Mouse (Mus musculus): Measurements from ENCODE around the gene Syne3. TPM values are rescaled to one million over a fixed set of nuclear protein-coding genes. Genes with fewer than 3 reads are reported as not detected.
A peak's percentile ranks its signal among the peaks of the same experiment; 100 is the strongest.

Gene Syne3
- total RNA-seq, 1 experiment, result 1.5 TPM

GRCm38 (mm10) chr12:105032832-105033775, 23.5 kb upstream of the Syne3 start:
- Histone ChIP-seq H3K27ac (ENCODE audit: insufficient read depth, low read depth, low read length, poor library complexity, severe bottlenecking) (no peak overlapping the region), H3K4me3 (ENCODE audit: insufficient read depth in 1 of 2, low read depth in 1 of 2, low read length in 2 of 2, poor library complexity in 1 of 2, severe bottlenecking in 1 of 2) (peak overlapping the region; percentile 65 to 85), H3K9ac (ENCODE audit: insufficient read depth, low read depth, low read length, poor library complexity, severe bottlenecking) (peak overlapping the region; percentile 77), H3K4me1 (ENCODE audit: control insufficient read depth in 2 of 2, insufficient read depth in 2 of 2, low read length in 2 of 2, poor library complexity in 1 of 2) (peaks cover 0 to 9% of the 10 kb centered on the region in 2 experiments; a peak in 1 of 4 replicates), H3K9me3 (ENCODE audit: control insufficient read depth, insufficient read depth, low read depth, low read length) (no peaks in the 10 kb centered on the region), H3K36me3 (ENCODE audit: control insufficient read depth, insufficient read depth, low read length, poor library complexity, severe bottlenecking) (peaks cover 20% of the 10 kb centered on the region; the same call in 1 of the 2 replicates)
- in situ Hi-C loops (cut with MboI; ENCODE audit: low sequenced_read_pairs in 2 of 2, unreplicated experiment in 2 of 2), result no loop called here
- DNase-seq (ENCODE audit: low read depth, low spot score), result no peak
- TF ChIP-seq HCFC1 (IDR thresholded peaks at IDR 0.05; ENCODE audit: borderline replicate concordance, insufficient read depth, low read length) (no peak), CHD2 (IDR thresholded peaks at IDR 0.05; ENCODE audit: low read depth, low read length) (no peak), ZNF384 (IDR thresholded peaks at IDR 0.05; ENCODE audit: low read depth, low read length) (no peak), ZC3H11A (IDR thresholded peaks at IDR 0.05; ENCODE audit: borderline replicate concordance, low read depth, low read length) (no peak), MAFK (IDR thresholded peaks at IDR 0.05; ENCODE audit: insufficient read depth, low read depth, low read length) (no peak)

DNA sequence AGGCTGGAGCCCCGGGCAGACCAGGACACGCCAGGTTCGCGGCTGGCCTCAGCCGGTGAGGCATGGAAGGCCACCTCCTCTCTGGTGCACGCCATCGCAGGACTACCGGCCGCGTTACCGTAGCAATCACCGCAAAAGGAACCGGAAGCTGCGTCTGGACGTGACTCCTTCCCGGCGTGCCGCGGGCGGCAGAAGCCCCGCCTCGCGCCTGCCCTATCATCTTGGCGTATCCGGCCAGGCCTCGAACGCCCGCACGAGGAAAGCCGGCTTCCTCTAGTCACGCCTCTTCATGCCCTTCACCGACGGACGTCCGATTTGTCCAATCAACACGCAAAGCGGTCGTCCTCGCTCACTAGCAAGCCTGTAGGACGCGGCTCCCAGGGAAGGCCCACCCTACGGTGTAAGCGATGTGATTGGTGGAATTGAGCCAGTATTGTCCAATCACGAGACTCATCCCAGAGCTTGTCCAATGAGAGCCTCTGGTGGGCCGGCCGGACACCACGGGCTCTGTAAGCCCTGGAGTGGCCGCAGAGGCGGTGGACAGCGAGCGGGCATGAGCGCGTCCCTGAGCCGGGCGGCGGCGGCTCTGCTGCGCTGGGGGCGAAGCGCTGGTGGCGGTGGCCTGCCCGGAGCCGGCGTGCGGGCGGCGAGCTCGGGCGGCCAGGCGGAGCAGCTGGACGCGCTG, 22.7 kb upstream of the Syne3 start, which contains the start of gene Glrx5:
Gene Glrx5, plus strand, starts transcription at position 542 of the 685 bp plus-strand sequence.
- DNase-seq (ENCODE audit: low read depth, low spot score), result peak; percentile 99
- H3K9ac ChIP-seq (ENCODE audit: insufficient read depth, low read depth, low read length, poor library complexity, severe bottlenecking), result peak within 1 kb of the TSS; percentile 77
- 0 out of 2 replicates have a peak, but pooled peaks have one; percentile 2 for TF ChIP-seq HCFC1 (IDR thresholded peaks at IDR 0.05; ENCODE audit: borderline replicate concordance, insufficient read depth, low read length)
- no peak for TF ChIP-seq ZNF384 (IDR thresholded peaks at IDR 0.05; ENCODE audit: low read depth, low read length)
- TF ChIP-seq ZC3H11A (IDR thresholded peaks at IDR 0.05; ENCODE audit: borderline replicate concordance, low read depth, low read length), result no peak
- peak; percentile 96 for TF ChIP-seq CHD2 (IDR thresholded peaks at IDR 0.05; ENCODE audit: low read depth, low read length)
- no peaks in the 10 kb centered on the region for H3K9me3 ChIP-seq (ENCODE audit: control insufficient read depth, insufficient read depth, low read depth, low read length)
- no peak within 1 kb of the TSS; the same call in 1 of the 2 replicates for H3K27ac ChIP-seq (ENCODE audit: insufficient read depth, low read depth, low read length, poor library complexity, severe bottlenecking)
- peak within 1 kb of the TSS; percentile 85 to 98 for H3K4me3 ChIP-seq (ENCODE audit: insufficient read depth in 1 of 2, low read depth in 1 of 2, low read length in 2 of 2, poor library complexity in 1 of 2, severe bottlenecking in 1 of 2)
- peaks cover 20% of the 10 kb centered on the region; the same call in 1 of the 2 replicates for H3K36me3 ChIP-seq (ENCODE audit: control insufficient read depth, insufficient read depth, low read length, poor library complexity, severe bottlenecking)
- in situ Hi-C loops (cut with MboI; ENCODE audit: low sequenced_read_pairs in 2 of 2, unreplicated experiment in 2 of 2), result no loop called here
- peaks cover 0 to 9% of the 10 kb centered on the region in 2 experiments; a peak in 1 of 4 replicates for H3K4me1 ChIP-seq (ENCODE audit: control insufficient read depth in 2 of 2, insufficient read depth in 2 of 2, low read length in 2 of 2, poor library complexity in 1 of 2)

DNA sequence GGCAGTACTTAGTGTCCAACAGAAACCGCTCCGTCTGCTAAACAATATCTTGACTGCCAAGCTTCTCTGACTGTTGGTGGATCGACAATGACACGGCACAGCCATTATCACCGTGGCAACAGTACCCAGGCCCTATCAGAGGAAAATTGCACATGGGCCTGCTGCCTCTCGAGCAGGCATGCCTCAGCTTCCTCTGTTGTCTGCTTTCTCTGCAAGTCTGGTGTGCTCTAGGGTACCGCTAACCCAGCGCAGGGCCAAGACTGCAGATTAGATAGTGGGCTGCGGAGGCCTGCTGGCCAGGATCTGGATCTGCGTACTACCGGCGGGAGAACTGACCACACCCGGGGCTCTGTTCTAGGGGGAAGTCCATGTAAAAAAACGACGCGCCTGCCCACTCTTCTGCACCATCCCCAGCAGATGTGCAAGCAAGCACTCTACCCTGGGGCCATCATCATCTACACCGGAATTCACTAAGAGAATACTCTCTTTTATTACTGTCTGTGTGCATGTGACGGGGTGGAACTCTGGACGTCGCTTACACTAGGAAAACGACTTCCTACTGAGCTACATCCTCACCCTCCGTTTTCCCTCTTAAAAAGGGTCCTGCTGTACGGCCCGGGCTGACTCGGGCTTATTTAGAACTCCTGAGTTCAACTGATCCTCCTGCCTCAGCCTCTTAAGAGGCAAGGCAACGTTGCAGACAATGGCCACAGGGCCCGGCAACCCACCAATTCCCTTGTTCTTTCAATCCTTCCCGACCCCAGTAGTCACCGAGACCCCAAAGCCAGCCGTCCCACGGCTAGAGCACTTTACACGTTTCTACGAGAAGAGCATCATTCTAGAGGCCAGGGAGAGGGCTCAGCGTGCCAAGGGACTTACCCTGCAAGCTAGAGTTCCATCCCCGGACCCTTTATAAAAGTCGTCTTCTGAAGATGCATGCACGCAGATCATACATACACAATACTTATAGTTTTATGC, 21.8 kb upstream of the Syne3 start:
- TF ChIP-seq MAFK (IDR thresholded peaks at IDR 0.05; ENCODE audit: insufficient read depth, low read depth, low read length), result no peak
- TF ChIP-seq ZC3H11A (IDR thresholded peaks at IDR 0.05; ENCODE audit: borderline replicate concordance, low read depth, low read length), result no peak
- no peak for TF ChIP-seq ZNF384 (IDR thresholded peaks at IDR 0.05; ENCODE audit: low read depth, low read length)
- no peak for TF ChIP-seq HCFC1 (IDR thresholded peaks at IDR 0.05; ENCODE audit: borderline replicate concordance, insufficient read depth, low read length)
- TF ChIP-seq CHD2 (IDR thresholded peaks at IDR 0.05; ENCODE audit: low read depth, low read length), result no peak
- Histone ChIP-seq H3K4me3 (ENCODE audit: insufficient read depth in 1 of 2, low read depth in 1 of 2, low read length in 2 of 2, poor library complexity in 1 of 2, severe bottlenecking in 1 of 2) (peak overlapping the region; percentile 78 to 98), H3K36me3 (ENCODE audit: control insufficient read depth, insufficient read depth, low read length, poor library complexity, severe bottlenecking) (peaks cover 16% of the 10 kb centered on the region; the same call in 1 of the 2 replicates), H3K27ac (ENCODE audit: insufficient read depth, low read depth, low read length, poor library complexity, severe bottlenecking) (no peak overlapping the region; the same call in 1 of the 2 replicates), H3K4me1 (ENCODE audit: control insufficient read depth in 2 of 2, insufficient read depth in 2 of 2, low read length in 2 of 2, poor library complexity in 1 of 2) (peaks cover 0 to 9% of the 10 kb centered on the region in 2 experiments; a peak in 1 of 4 replicates), H3K9ac (ENCODE audit: insufficient read depth, low read depth, low read length, poor library complexity, severe bottlenecking) (peak overlapping the region; percentile 75), H3K9me3 (ENCODE audit: control insufficient read depth, insufficient read depth, low read depth, low read length) (no peaks in the 10 kb centered on the region)
- DNase-seq (ENCODE audit: low read depth, low spot score), result no peak
- in situ Hi-C loops (cut with MboI; ENCODE audit: low sequenced_read_pairs in 2 of 2, unreplicated experiment in 2 of 2), result no loop called here
